Mouse (Mus musculus) erythroblast, embryonic 14.5 days (primary cell): Measurements from ENCODE around the gene Rreb1.

Source experiments
- GATA1 ChIP-seq: IDR thresholded peaks from 2 replicates; pipeline ENCODE4 v1.6.1; 2012; ENCODE audit warnings: low read length, inconsistent platforms, mixed read lengths
- TAL1 ChIP-seq: IDR thresholded peaks from 3 replicates; pipeline ENCODE4 v1.6.1; 2012; ENCODE audit warnings: low read length, inconsistent platforms, mixed read lengths

- TF ChIP-seq TAL1, result no peak
- TF ChIP-seq GATA1, result no peak
Measured at GRCm38 (mm10) chr13:37747504-37747903, 30.7 kb upstream of the Rreb1 start.
